Mouse (Mus musculus): ENCODE measurements around the gene Lfng. TPM values are rescaled to one million over a fixed set of nuclear protein-coding genes. Genes with fewer than 3 reads are reported as not detected.

The Lfng gene
- polyA plus RNA-seq, 1 experiment = 4.1 TPM

DNA sequence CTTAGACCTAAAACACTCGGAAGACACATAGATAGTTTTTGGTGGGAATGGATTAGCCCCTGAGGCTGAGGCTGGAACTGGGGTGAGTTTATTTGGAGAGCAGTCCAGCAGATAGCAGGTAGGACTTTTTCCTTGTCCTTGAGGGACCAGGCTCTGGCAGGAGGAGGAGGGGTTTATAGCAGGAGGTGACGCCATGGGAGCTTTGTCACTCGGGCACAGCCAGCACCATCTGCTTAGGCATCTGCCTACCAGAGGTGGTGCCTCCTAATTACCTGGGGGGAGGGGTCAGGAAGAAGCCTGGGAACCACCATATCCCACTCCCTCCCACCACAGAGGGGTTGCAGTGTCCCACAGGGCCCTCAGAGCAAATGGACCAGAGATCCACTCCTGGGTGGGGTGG is 1.9 kb upstream of the Lfng start:
- H3K36me3 ChIP-seq (ENCODE audit: control insufficient read depth, insufficient read depth, low read length, poor library complexity, severe bottlenecking) = no peaks in the 10 kb centered on the region
- TF ChIP-seq EP300 (IDR thresholded peaks at IDR 0.05; ENCODE audit: insufficient read depth, low read depth, low read length) (no peak), CTCF (IDR thresholded peaks at IDR 0.05; ENCODE audit: low read depth, low read length) (no peak), POLR2A (IDR thresholded peaks at IDR 0.05; ENCODE audit: insufficient read depth, low read length) (no peak)
- H3K4me3 ChIP-seq (ENCODE audit: low read depth, low read length) = no peak overlapping the region
- H3K27ac ChIP-seq (ENCODE audit: insufficient read depth, low read length) = no peak overlapping the region
- H3K9me3 ChIP-seq (replicated peaks; ENCODE audit: control insufficient read depth, insufficient read depth, low read length, poor library complexity, severe bottlenecking) = no peaks in the 10 kb centered on the region
- H3K4me1 ChIP-seq (ENCODE audit: control insufficient read depth, insufficient read depth, low read length) = no peaks in the 10 kb centered on the region
- H3K27me3 ChIP-seq (ENCODE audit: control insufficient read depth, insufficient read depth, low read length, poor library complexity, severe bottlenecking) = peaks cover 2% of the 10 kb centered on the region; the same call in 1 of the 2 replicates
- H3K9ac ChIP-seq (ENCODE audit: low read depth, poor library complexity, severe bottlenecking) = no peak overlapping the region

- Histone ChIP-seq H3K9me3 (replicated peaks; ENCODE audit: control insufficient read depth, insufficient read depth, low read length, poor library complexity, severe bottlenecking) (no peaks in the 10 kb centered on the region), H3K36me3 (ENCODE audit: control insufficient read depth, insufficient read depth, low read length, poor library complexity, severe bottlenecking) (no peaks in the 10 kb centered on the region), H3K27ac (ENCODE audit: insufficient read depth, low read length) (no peak overlapping the region), H3K4me3 (ENCODE audit: low read depth, low read length) (peak overlapping the region; percentile 74), H3K9ac (ENCODE audit: low read depth, poor library complexity, severe bottlenecking) (peak overlapping the region; percentile 20; the same call in 1 of the 2 replicates), H3K4me1 (ENCODE audit: control insufficient read depth, insufficient read depth, low read length) (no peaks in the 10 kb centered on the region), H3K27me3 (ENCODE audit: control insufficient read depth, insufficient read depth, low read length, poor library complexity, severe bottlenecking) (peaks cover 2% of the 10 kb centered on the region; the same call in 1 of the 2 replicates)
- TF ChIP-seq EP300 (IDR thresholded peaks at IDR 0.05; ENCODE audit: insufficient read depth, low read depth, low read length) (no peak), CTCF (IDR thresholded peaks at IDR 0.05; ENCODE audit: low read depth, low read length) (no peak), POLR2A (IDR thresholded peaks at IDR 0.05; ENCODE audit: insufficient read depth, low read length) (no peak)
Measured at GRCm38 (mm10) chr5:140606386-140606785, 734 bp upstream of the Lfng start.

GRCm38 (mm10) chr5:140607836-140608633 is 915 bp downstream of the Lfng start:
- no peak overlapping the region for H3K27ac ChIP-seq (ENCODE audit: insufficient read depth, low read length)
- H3K4me1 ChIP-seq (ENCODE audit: control insufficient read depth, insufficient read depth, low read length) = peaks cover 4% of the 10 kb centered on the region
- peak overlapping the region; percentile 74 for H3K4me3 ChIP-seq (ENCODE audit: low read depth, low read length)
- no peaks in the 10 kb centered on the region for H3K36me3 ChIP-seq (ENCODE audit: control insufficient read depth, insufficient read depth, low read length, poor library complexity, severe bottlenecking)
- no peaks in the 10 kb centered on the region for H3K9me3 ChIP-seq (replicated peaks; ENCODE audit: control insufficient read depth, insufficient read depth, low read length, poor library complexity, severe bottlenecking)
- TF ChIP-seq POLR2A (IDR thresholded peaks at IDR 0.05; ENCODE audit: insufficient read depth, low read length) = no peak
- TF ChIP-seq EP300 (IDR thresholded peaks at IDR 0.05; ENCODE audit: insufficient read depth, low read depth, low read length) = no peak
- H3K9ac ChIP-seq (ENCODE audit: low read depth, poor library complexity, severe bottlenecking) = peak overlapping the region; percentile 46
- peaks cover 2% of the 10 kb centered on the region; the same call in 1 of the 2 replicates for H3K27me3 ChIP-seq (ENCODE audit: control insufficient read depth, insufficient read depth, low read length, poor library complexity, severe bottlenecking)

DNA sequence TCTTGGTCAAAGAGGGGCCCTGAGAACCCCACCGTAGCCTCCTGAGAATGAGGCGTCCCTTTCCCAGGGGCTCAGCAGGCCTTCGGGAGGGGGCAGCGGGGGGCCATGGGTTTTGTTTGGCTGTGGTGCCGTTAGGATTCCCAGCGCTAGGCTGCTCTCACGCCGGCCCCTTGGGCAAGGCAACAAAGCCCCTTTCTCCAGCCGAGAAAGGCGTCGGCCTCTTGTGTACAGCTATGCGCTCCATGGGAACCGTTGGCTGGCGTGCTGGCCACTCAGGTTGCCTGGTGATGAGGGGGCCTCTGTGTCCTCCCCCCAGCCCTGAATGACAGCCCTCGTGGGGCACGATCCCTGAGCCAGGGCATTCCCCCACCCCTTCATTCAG is 1.5 kb downstream of the Lfng start:
- H3K9me3 ChIP-seq (replicated peaks; ENCODE audit: control insufficient read depth, insufficient read depth, low read length, poor library complexity, severe bottlenecking) = no peaks in the 10 kb centered on the region
- no peaks in the 10 kb centered on the region for H3K36me3 ChIP-seq (ENCODE audit: control insufficient read depth, insufficient read depth, low read length, poor library complexity, severe bottlenecking)
- no peak overlapping the region for H3K9ac ChIP-seq (ENCODE audit: low read depth, poor library complexity, severe bottlenecking)
- H3K27me3 ChIP-seq (ENCODE audit: control insufficient read depth, insufficient read depth, low read length, poor library complexity, severe bottlenecking) = peaks cover 2% of the 10 kb centered on the region; the same call in 1 of the 2 replicates
- H3K4me3 ChIP-seq (ENCODE audit: low read depth, low read length) = peak overlapping the region; percentile 74; the same call in 1 of the 2 replicates
- no peak for TF ChIP-seq CTCF (IDR thresholded peaks at IDR 0.05; ENCODE audit: low read depth, low read length)
- TF ChIP-seq POLR2A (IDR thresholded peaks at IDR 0.05; ENCODE audit: insufficient read depth, low read length) = no peak
- TF ChIP-seq EP300 (IDR thresholded peaks at IDR 0.05; ENCODE audit: insufficient read depth, low read depth, low read length) = no peak
- H3K4me1 ChIP-seq (ENCODE audit: control insufficient read depth, insufficient read depth, low read length) = peaks cover 4% of the 10 kb centered on the region
- H3K27ac ChIP-seq (ENCODE audit: insufficient read depth, low read length) = no peak overlapping the region

DNA sequence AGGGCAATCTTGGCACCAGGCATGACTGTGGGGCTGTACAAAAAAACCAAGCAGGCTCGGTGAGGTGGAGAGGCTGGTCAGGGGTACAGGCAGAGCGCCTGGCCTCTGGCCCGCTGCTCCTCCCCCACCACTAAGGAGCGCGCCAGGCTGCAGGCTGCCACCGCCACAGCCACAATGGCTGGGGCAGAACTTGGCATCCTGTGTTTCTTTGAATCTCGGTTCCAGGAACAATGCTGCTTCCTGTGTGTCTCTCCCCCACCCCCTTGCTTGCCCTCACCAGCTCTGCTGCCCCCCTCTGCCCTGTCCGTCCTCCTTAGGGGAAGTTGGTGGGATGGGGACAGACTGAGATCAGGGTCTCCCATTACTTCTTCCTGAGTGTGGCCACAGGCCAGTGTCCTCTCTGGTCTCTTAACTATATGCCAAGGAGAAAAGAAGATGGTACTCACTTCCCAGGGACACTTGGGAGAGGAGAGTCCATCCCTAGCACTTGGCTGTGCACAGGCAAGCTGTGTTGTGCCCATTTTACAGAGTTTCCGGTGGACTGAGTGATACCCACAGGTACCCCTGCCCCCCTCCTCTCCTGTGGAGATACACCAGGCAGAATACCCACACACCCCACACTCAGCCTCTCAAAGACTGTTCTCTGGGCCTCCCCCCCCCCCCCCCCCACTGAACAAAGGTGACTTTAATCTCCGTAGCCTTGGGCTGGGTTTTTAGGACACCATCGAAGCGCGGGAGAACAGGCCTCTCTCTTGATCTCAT is 2.6 kb downstream of the Lfng start:
- Histone ChIP-seq H3K27ac (ENCODE audit: insufficient read depth, low read length) (no peak overlapping the region), H3K36me3 (ENCODE audit: control insufficient read depth, insufficient read depth, low read length, poor library complexity, severe bottlenecking) (no peaks in the 10 kb centered on the region), H3K9ac (ENCODE audit: low read depth, poor library complexity, severe bottlenecking) (no peak overlapping the region), H3K9me3 (replicated peaks; ENCODE audit: control insufficient read depth, insufficient read depth, low read length, poor library complexity, severe bottlenecking) (no peaks in the 10 kb centered on the region), H3K27me3 (ENCODE audit: control insufficient read depth, insufficient read depth, low read length, poor library complexity, severe bottlenecking) (peaks cover 2% of the 10 kb centered on the region; the same call in 1 of the 2 replicates), H3K4me3 (ENCODE audit: low read depth, low read length) (no peak overlapping the region), H3K4me1 (ENCODE audit: control insufficient read depth, insufficient read depth, low read length) (peaks cover 4% of the 10 kb centered on the region)
- TF ChIP-seq EP300 (IDR thresholded peaks at IDR 0.05; ENCODE audit: insufficient read depth, low read depth, low read length) (no peak), CTCF (IDR thresholded peaks at IDR 0.05; ENCODE audit: low read depth, low read length) (no peak)

All from ES-Bruce4 (cell line).